Mouse (Mus musculus) monocyte, adult 5-6 weeks (primary cell): Measurements from ENCODE around the gene Dynlt1f. TPM values are rescaled to one million over a fixed set of nuclear protein-coding genes. Genes with fewer than 3 reads are reported as not detected.
A peak's percentile ranks its signal among the peaks of the same experiment; 100 is the strongest.
"Not testable (repeated sequence)": the region's sequence is repeated elsewhere in the genome, so short reads cannot be mapped to it uniquely, and the experiment has no call there.

Experiments used
- ATAC-seq: fragments of 153-309, 156-312 bp; replicated peaks from 2 replicates; pipeline ENCODE4 v1.8.0; 2017; ENCODE audit warnings: mild to moderate bottlenecking; ENCODE audit not compliant: low TSS enrichment, insufficient number of reproducible peaks, severe bottlenecking, poor library complexity, low FRiP score
- total RNA-seq: library from RNA; stranded (forward); fragments of 200-1000, 200-491, 200-594 nt; gene quantifications from 3 replicates; pipeline ENCODE4 v1.2.3, GENCODE M21; 2017

Gene Dynlt1f
- total RNA-seq, 1 experiment from 2014 or later: 31.2 TPM

- ATAC-seq: not testable (repeated sequence)
Measured at GRCm38 (mm10) chr17:6665389-6665788, 9.7 kb upstream of the Dynlt1f start.

GRCm38 (mm10) chr17:6662840-6663239, 7.1 kb upstream of the Dynlt1f start:
- not testable (repeated sequence) for ATAC-seq

DNA sequence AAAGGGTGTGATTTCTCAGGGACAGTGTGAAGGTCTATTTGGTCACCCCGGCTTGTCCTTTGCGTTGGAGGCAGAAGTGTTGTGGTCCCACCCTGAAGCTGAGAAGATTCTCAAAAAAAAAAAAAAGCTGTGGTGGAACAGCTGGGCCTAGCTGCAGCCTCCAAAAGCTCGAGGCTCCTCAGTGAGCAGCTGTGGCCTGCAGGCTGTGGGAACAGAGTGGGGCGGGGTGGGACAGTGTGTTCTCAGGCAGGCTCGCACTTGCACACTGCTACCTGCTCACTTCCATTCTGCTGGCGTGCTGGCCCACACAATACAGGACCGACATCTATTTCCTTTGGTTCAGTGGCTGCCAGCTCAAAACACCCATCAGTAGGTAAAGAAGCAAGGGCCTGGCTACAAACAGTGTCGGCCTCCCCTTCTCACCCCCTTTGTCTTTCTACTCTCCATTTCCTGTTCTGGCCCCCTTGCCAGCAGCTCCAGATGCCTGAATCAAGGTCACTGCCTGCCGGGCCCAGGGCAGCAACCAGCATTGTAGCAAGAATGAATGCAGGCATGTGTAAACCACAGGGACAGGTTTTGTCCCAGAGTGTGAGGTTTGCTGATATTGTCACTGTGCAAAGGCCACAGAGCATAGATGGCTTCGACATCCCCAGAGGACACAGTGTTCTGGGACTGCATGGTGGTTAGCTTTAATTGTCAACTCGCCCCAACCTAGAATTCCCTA, 5.6 kb upstream of the Dynlt1f start:
- ATAC-seq: 0 out of 2 replicates have a peak, but pooled peaks have one; percentile 12

- not testable (repeated sequence) for ATAC-seq
Measured at GRCm38 (mm10) chr17:6660589-6660988, 4.9 kb upstream of the Dynlt1f start.

GRCm38 (mm10) chr17:6658801-6659200, 3.1 kb upstream of the Dynlt1f start, which contains the start of gene Sytl3:
Sytl3 (plus strand) TSS chr17:6659093.
- not testable (repeated sequence) for ATAC-seq

DNA sequence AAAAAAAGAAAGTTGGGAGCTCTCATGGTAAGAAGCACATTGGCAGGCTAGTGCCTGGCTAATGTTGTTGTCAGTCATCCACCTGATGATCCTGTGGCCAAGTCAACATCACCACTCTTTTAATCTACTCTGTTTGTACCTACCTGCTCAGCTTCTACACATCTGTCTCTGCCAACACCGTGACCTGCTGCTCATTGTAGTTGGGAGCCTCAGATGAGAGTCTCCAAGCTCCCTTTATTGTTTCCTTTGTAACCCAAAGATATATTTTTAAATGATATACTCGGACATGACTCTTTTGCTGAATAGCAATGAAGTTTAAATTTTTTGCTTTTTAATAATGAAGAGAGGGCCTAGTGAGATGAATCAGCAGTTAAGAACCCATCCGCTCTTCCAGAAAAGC, 771 bp upstream of the Dynlt1f start:
- not testable (repeated sequence) for ATAC-seq

GRCm38 (mm10) chr17:6655087-6655511, 601 bp downstream of the Dynlt1f start:
- ATAC-seq: peak; percentile 34

- ATAC-seq: not testable (repeated sequence)
Measured at GRCm38 (mm10) chr17:6653341-6653946, 2.3 kb downstream of the Dynlt1f start.

GRCm38 (mm10) chr17:6650904-6651565, 4.7 kb downstream of the Dynlt1f start:
- not testable (repeated sequence) for ATAC-seq

DNA sequence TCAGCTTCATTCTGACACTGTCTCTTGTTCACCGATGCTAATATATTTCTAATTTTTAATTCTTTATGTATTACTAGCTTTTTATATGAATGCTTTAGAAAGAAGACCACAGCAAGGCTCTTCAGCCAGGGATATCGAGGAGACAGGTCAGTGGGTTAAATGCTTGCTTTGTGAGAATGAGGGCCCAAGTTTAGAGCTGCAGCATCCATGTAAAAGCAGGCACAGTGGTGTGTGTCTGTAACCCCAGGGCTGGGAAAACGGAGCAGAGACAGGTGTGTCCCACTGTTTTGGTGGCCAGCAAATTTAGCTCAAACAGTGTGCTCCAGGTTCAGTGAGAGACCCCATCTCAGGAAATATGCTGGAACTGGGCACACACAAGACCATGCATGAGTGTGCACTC, 8.2 kb downstream of the Dynlt1f start:
- ATAC-seq: not testable (repeated sequence)

- not testable (repeated sequence) for ATAC-seq
Measured at GRCm38 (mm10) chr17:6646841-6647240, 8.9 kb downstream of the Dynlt1f start.

DNA sequence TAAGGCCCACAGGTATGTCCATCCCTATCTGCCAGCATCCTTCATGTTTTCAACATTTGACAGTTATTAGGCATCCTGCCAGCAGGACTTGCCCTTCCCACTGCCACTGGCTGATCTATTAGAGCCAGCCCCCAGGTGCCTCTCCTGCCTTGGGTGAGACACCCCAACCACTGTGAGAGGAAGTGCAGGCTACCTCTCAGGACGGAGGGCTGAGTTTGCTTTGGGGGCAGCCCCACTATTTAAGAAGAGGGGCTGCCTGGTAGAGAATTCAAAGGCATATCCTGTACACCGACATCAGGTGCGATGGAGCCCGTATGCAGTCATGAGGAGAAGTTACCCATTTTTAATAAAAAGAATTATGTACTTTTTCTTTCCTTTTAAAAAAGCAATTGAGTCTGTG, 10.0 kb downstream of the Dynlt1f start:
- ATAC-seq: not testable (repeated sequence)

DNA sequence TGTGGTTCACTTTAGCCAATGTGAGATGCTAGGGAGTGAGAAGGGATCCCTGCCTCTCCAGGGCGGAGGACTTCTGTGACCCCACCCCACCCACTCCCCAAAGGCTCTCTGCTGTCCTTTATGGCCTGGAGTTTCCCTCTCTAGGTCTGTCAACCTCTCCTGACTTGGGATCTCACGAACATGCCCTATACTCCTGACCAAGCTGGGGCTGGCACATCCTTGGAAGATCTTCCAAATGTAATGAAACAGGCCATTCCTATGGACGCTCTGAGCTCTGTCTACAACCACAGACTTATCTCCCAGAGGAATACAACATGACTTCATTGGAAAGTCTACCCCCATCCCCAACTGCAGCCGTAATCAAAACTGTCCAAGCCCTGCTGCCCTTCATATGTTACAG, 11.0 kb downstream of the Dynlt1f start:
- ATAC-seq: not testable (repeated sequence)

GRCm38 (mm10) chr17:6644210-6644609, 11.5 kb downstream of the Dynlt1f start:
- not testable (repeated sequence) for ATAC-seq

DNA sequence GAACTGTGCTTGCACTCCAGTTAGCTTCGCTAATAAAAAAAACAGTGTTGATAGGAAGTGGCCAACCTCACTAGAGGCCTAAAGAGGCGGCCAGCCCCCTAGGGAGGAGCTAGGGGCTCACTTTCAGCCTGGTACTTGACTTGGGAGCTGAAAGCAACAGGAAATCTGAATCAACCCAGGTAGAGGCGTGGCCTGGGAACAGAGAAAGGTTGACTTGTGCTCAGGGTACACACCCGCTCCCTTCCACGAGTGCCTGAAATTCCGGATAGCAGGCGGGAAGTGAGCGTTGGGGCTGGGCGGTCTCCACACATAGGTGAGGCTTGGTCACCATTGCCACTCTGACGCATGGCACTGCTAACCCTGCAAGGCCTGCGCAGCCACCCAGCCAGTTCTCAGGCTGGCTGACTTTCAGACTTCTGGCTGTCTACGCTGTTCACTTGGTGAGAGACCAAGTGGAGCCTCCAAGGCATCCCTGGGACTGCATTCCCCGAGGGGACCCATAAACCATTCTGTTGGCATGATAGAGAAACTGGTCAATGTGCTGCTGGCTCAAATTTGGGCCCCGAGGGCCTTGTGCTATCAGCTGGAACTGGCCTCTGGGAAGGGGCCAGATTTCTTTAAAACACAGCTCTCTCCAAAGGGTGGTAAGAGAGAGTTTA, 14.8 kb downstream of the Dynlt1f start:
- ATAC-seq: 0 out of 2 replicates have a peak, but pooled peaks have one; percentile 11

- ATAC-seq: not testable (repeated sequence)
Measured at GRCm38 (mm10) chr17:6640044-6640637, 15.6 kb downstream of the Dynlt1f start.

DNA sequence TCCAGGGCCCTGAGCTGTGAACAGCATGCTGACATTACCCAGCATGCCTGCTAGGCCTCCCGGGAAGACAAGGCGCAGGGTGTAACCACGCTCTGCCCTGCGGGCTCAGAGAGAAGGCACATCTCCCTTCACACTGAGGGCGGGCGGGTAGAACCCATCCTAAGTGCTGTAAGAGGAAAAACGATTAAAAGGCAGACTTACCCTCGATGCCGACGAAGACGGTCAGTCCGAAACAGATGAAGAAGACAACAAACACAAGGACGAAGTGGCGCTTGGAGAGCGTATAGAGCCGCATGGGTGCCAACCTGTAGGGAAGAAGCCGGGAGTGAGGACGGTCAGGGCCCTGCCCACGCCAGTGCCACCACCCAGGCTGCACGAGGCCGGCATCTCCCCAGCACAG, 16.2 kb downstream of the Dynlt1f start:
- not testable (repeated sequence) for ATAC-seq

DNA sequence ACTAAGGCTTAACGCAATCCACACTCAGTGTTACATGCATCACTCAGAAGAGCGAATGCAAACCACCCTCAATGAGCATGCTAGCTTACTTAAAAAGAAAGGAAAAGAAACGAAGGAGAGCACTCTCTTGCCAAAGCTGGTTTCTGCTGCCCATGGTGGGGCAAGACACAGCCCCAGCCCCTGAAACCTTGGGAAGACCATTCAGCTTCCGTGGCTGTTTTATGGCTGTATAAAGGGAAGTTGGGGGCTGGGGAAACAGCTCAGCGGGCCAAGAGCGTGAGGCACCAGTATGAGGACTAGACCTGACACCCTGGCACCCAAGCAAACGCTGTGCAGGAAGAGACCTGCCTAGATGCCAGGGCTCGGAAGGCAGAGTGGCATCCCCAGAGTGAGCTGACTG, 17.3 kb downstream of the Dynlt1f start:
- not testable (repeated sequence) for ATAC-seq

DNA sequence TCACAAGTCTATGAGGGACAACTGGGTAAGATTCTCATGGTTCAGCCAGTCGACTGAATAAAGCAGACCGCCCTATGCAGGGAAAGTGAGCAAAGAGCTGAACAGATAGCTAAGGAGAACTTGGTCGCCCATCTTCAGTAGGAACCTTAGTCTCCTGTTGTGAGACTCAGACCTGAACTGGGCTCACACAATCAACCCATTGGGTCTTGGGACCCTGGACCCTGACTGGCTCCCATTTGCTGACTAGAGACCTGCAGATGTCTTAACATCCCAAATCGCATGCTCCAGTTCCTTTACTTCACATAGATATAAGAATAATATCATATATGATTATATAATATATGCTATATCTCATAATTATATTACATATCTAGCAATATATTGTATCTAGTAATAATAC, 18.3 kb downstream of the Dynlt1f start:
- ATAC-seq: not testable (repeated sequence)
